Mouse (Mus musculus) cerebellum, adult 11-12 months (tissue): ENCODE measurements at regions not wholly inside any gene's neighbourhood (a gene's known extent, or its start where the extent isn't known, plus 50 kb on each side); places are given as distances from the start of the nearest gene placed in this dataset.

ENCODE experiments used
- DNase-seq: peaks from one replicate; pipeline ENCODE4 v3.0.0; 2022

GRCm38 (mm10) chr9:40617676-40618062 is 52.7 kb upstream of the Gm21915 start:
- no peak for DNase-seq

- DNase-seq: no peak
These were observed 53.3 kb upstream of the Gm21915 start for GRCm38 (mm10) chr9:40617036-40617675.

GRCm38 (mm10) chr9:40616426-40617035 is 53.9 kb upstream of the Gm21915 start:
- peak; percentile 81 for DNase-seq

- no peak for DNase-seq
These were observed 54.5 kb upstream of the Gm21915 start for GRCm38 (mm10) chr9:40615891-40616290.

- no peak for DNase-seq
These were observed 56.3 kb upstream of the Gm21915 start for GRCm38 (mm10) chr9:40614071-40614470.

- no peak for DNase-seq
These were observed 57.2 kb upstream of the Gm21915 start for GRCm38 (mm10) chr9:40613182-40613581.

- no peak for DNase-seq
These were observed 57.7 kb upstream of the Gm21915 start for GRCm38 (mm10) chr9:40612755-40613154.

- no peak for DNase-seq
These were observed 58.1 kb upstream of the Gm21915 start for GRCm38 (mm10) chr9:40612312-40612711.

GRCm38 (mm10) chr9:40611626-40612025 is 58.8 kb upstream of the Gm21915 start:
- DNase-seq: no peak

GRCm38 (mm10) chr9:40608596-40608995 is 61.8 kb upstream of the Gm21915 start:
- DNase-seq: no peak

GRCm38 (mm10) chr9:40607941-40608340 is 62.5 kb upstream of the Gm21915 start:
- DNase-seq: no peak

GRCm38 (mm10) chr9:40603521-40603920 is 66.9 kb upstream of the Gm21915 start:
- DNase-seq: no peak

- no peak for DNase-seq
These were observed 67.2 kb upstream of the Gramd1b start for GRCm38 (mm10) chr9:40598431-40598831.

- no peak for DNase-seq
These were observed 56.2 kb upstream of the Gramd1b start for GRCm38 (mm10) chr9:40587421-40587820.

GRCm38 (mm10) chr9:40586581-40586980 is 55.4 kb upstream of the Gramd1b start:
- DNase-seq: no peak

GRCm38 (mm10) chr9:40583554-40583953 is 52.4 kb upstream of the Gramd1b start:
- DNase-seq: peak; percentile 89

GRCm38 (mm10) chr9:40581854-40582253 is 50.7 kb upstream of the Gramd1b start:
- DNase-seq: no peak
